Mouse (Mus musculus) cerebellum, adult 9-10 months (tissue): ENCODE results near the gene Tns2.
"Not testable (repeated sequence)": the region's sequence is repeated elsewhere in the genome, so short reads cannot be mapped to it uniquely, and the experiment has no call there.

Experiments
- DNase-seq: peaks from one replicate; pipeline ENCODE4 v3.0.0; 2022

The Tns2 gene

GRCm38 (mm10) chr15:102144274-102144711 lies 44.1 kb downstream of the Tns2 start, which contains the start of gene Igfbp6:
Gene Igfbp6, plus strand, starts transcription at chr15:102144362.
- no peak for DNase-seq

GRCm38 (mm10) chr15:102144726-102145125 lies 44.5 kb downstream of the Tns2 start:
- no peak for DNase-seq

GRCm38 (mm10) chr15:102145330-102145729 lies 45.1 kb downstream of the Tns2 start:
- DNase-seq = no peak

- no peak for DNase-seq
Observed at GRCm38 (mm10) chr15:102146089-102146488, 45.9 kb downstream of the Tns2 start.

- peak; percentile 73 for DNase-seq
Observed at GRCm38 (mm10) chr15:102146882-102147281, 46.7 kb downstream of the Tns2 start.

- DNase-seq = no peak
Observed at GRCm38 (mm10) chr15:102147674-102148402, 47.6 kb downstream of the Tns2 start.

GRCm38 (mm10) chr15:102149561-102149960 lies 49.3 kb downstream of the Tns2 start:
- DNase-seq = no peak

- no peak for DNase-seq
Observed at GRCm38 (mm10) chr15:102150301-102151135, 50.3 kb downstream of the Tns2 start, which contains the start of gene Soat2. Gene Soat2, plus strand, starts transcription at chr15:102150526.

- DNase-seq = no peak
Observed at GRCm38 (mm10) chr15:102152646-102153045, 52.4 kb downstream of the Tns2 start.

GRCm38 (mm10) chr15:102155006-102155405 lies 54.8 kb downstream of the Tns2 start:
- DNase-seq = not testable (repeated sequence)

- no peak for DNase-seq
Observed at GRCm38 (mm10) chr15:102156836-102157235, 56.6 kb downstream of the Tns2 start.

- DNase-seq = no peak
Observed at GRCm38 (mm10) chr15:102160415-102161060, 60.3 kb downstream of the Tns2 start.

GRCm38 (mm10) chr15:102163900-102164693 lies 63.9 kb downstream of the Tns2 start:
- DNase-seq = no peak

- DNase-seq = no peak
Observed at GRCm38 (mm10) chr15:102165468-102166100, 65.4 kb downstream of the Tns2 start.
